Mouse (Mus musculus): ENCODE measurements around the gene Lrrc74a.

DNA sequence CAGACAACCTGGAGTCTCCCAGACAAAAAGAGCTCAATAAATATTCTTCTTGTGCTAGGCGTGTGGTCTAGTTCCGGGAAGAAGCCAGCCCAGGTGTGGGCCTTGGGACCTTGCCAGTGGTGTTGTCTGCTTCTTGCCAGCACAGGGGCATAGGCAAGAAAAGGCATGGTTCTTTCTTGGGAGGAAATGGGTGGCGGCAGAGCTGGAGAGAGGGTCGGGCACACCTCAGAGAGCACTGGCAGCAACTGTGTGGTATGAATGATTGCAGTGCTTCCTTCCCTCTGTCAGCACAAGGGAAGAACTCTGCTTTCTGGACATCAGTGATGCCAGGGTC is 73.6 kb downstream of the Lrrc74a start:
- TF ChIP-seq RAD21 (IDR thresholded peaks at IDR 0.05; ENCODE audit: low read depth, low read length) (no peak), POLR2A (IDR thresholded peaks at IDR 0.05; ENCODE audit: low read depth, low read length) (no peak), CHD2 (IDR thresholded peaks at IDR 0.05; ENCODE audit: low read length) (no peak), POLR2AphosphoS2 (IDR thresholded peaks at IDR 0.05; ENCODE audit: low read depth, low read length) (no peak), GABPA (IDR thresholded peaks at IDR 0.05; ENCODE audit: insufficient replicate concordance, low read depth, low read length) (no peak), HCFC1 (IDR thresholded peaks at IDR 0.05; ENCODE audit: low read depth, low read length) (no peak), NELFE (IDR thresholded peaks at IDR 0.05; ENCODE audit: low read depth, low read length) (no peak), CTCF (conservative IDR thresholded peaks at IDR 0.05 in 1 of 2, IDR thresholded peaks at IDR 0.05 in 1 of 2; ENCODE audit: low read depth in 2 of 2, low read length in 2 of 2) (no peak), MAFK (IDR thresholded peaks at IDR 0.05; ENCODE audit: insufficient replicate concordance, low read length) (no peak), SIN3A (IDR thresholded peaks at IDR 0.05; ENCODE audit: low read length) (no peak)

All from CH12.LX (cell line).